Mouse (Mus musculus) kidney, postnatal 0 days (tissue): Measurements from ENCODE around the gene Dhx16. TPM values are rescaled to one million over a fixed set of nuclear protein-coding genes. Genes with fewer than 3 reads are reported as not detected.

Experiments used
- ATAC-seq: fragments of 200-750 bp; cut with Nextera tagmentation; replicated peaks from 2 replicates; pipeline ENCODE4 v1.8.0; 2017; ENCODE audit warnings: low read depth, moderate number of reproducible peaks, moderate TSS enrichment, moderate library complexity; ENCODE audit not compliant: low FRiP score
- DNase-seq: peaks from one replicate; pipeline ENCODE4 v3.0.0-alpha.2; 2016; ENCODE audit warnings: low spot score
- H3K27ac ChIP-seq: fragments of 300-500 bp; sonication (generic); 2 replicates; pipeline ENCODE4 v1.5.1; 2014; ENCODE audit warnings: mild to moderate bottlenecking
- H3K27me3 ChIP-seq: fragments of 300-500 bp; sonication (generic); 2 replicates; pipeline ENCODE4 v1.6.1; 2014; ENCODE audit warnings: low read length, mixed read lengths; ENCODE audit not compliant: insufficient read depth
- H3K36me3 ChIP-seq: fragments of 300-500 bp; sonication (generic); 2 replicates; pipeline ENCODE4 v1.6.1; 2014; ENCODE audit warnings: low read length, mixed read lengths; ENCODE audit not compliant: insufficient read depth
- H3K4me1 ChIP-seq: fragments of 300-500 bp; sonication (generic); replicated peaks from 2 replicates; pipeline ENCODE4 v1.6.1; 2014; ENCODE audit warnings: antibody characterized with exemption, low read length, mixed read lengths; ENCODE audit not compliant: insufficient read depth
- H3K4me2 ChIP-seq: fragments of 300-500 bp; sonication (generic); 2 replicates; pipeline ENCODE4 v1.6.1; 2014; ENCODE audit warnings: mild to moderate bottlenecking, low read length, moderate library complexity, mixed read lengths
- H3K4me3 ChIP-seq: fragments of 300-500 bp; sonication (generic); replicated peaks from 2 replicates; pipeline ENCODE4 v1.5.1; 2014; ENCODE audit warnings: low read depth, low read length
- H3K9ac ChIP-seq: fragments of 300-500 bp; sonication (generic); 2 replicates; pipeline ENCODE4 v1.6.1; 2014; ENCODE audit warnings: low read depth, low read length
- H3K9me3 ChIP-seq: fragments of 300-500 bp; sonication (generic); replicated peaks from 2 replicates; pipeline ENCODE4 v1.6.1; 2016; ENCODE audit warnings: low read length, inconsistent platforms, mixed read lengths
- CTCF ChIP-seq: IDR thresholded peaks from 2 replicates; pipeline ENCODE4 v1.5.1; 2016; ENCODE audit warnings: antibody characterized with exemption, low read depth, mild to moderate bottlenecking, moderate library complexity
- WGBS: fragments of 180-500 bp; shearing (Covaris S2); extraction: QIAGEN DNeasy Blood & Tissue Kit; methylation state at CpG from one replicate; pipeline ENCODE4 v1.1.7; 2014; 5-methylcytosine and 5-hydroxymethylcytosine counted together
- polyA plus RNA-seq: library from polyadenylated mRNA; unstranded; fragments of >200 nt; fragmentation: Nextera tagmentation; extraction: Ambion mirVana; gene quantifications from 2 replicates; pipeline ENCODE4 v1.2.1, GENCODE M21; 2015

The Dhx16 gene
- polyA plus RNA-seq, 1 experiment from 2014 or later: 29.2 TPM

DNA sequence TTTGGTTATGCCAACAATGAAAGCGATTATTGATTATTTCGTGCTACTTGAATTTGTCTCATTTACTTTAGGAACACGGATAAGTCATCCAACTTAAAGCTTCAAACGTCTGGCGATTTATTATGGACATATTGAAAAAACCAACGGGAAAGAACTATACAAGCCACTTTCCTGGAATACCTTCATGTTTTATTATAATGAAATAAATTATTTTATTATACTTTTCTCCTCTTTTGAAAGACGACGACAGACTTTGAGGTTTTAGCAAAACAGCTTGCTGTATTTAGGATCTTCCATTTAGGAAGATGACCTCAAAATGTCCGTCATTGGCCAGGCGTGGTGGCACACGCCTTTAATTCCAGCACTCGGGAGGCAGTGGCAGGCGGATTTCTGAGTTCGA, 39.1 kb upstream of the Dhx16 start:
- ATAC-seq (no peak), DNase-seq (no peak)
- Histone ChIP-seq H3K4me3 (peak overlapping the region; percentile 42), H3K9ac (peak overlapping the region; percentile 2; the same call in 1 of the 2 replicates), H3K27ac (peak overlapping the region; percentile 8; the same call in 1 of the 2 replicates), H3K4me2 (peak overlapping the region; percentile 55), H3K27me3 (no peaks in the 10 kb centered on the region), H3K9me3 (no peaks in the 10 kb centered on the region), H3K4me1 (peaks cover 4% of the 10 kb centered on the region; the same call in 1 of the 2 replicates), H3K36me3 (peaks cover 9% of the 10 kb centered on the region)
- no peak for TF ChIP-seq CTCF
- 51% methylated on average over 14 of the region's 14 CpGs for WGBS

DNA sequence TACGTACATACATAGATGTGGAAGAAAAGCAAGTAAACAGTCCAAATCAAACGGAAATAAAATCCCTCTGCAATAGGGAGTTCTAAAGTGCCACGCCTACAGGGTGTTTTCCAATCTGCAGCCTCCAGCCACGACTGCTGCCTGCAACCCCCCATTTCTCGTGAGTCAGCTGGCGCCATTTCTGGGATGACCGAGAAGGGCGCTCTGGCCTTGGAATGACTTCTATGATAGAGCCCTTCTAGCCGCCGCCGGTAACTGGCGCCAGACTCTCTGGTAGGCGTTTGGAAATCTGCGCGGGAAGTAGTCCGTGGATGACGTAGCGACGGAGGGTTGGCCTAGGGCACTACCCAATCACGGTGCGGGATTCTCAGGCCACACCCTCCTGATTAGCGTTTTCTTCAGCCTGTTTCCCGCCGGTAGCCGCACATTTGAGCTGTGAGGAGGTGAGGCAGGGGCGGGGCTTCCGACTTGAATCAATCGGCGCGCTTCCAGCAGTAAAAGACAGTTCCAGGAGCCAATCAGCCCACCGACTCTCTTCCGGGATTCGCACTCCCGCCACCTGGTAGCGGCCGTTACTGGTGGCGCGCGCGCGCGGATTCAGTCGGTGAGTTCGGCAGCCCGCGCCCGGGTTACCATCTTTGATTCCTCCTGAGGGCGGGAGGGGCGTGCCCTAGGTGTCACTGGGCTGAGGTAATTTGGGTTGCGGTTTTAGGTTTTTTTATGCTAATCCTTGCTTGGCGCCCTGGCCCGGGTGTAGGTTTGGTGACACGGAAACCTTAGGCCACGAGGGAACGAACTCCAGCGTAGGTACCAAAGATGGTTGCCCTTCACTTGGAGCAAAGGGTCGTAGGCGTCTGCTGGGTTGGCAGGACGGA, 38.3 kb upstream of the Dhx16 start, which contains the start of gene Mdc1:
TSS of gene Mdc1 (plus strand) at position 440 of the 875 bp plus-strand sequence.
- Histone ChIP-seq H3K4me1 (0 out of 2 replicates have a peak, but pooled peaks cover 4% of the 10 kb centered on the region), H3K9me3 (no peaks in the 10 kb centered on the region), H3K27me3 (no peaks in the 10 kb centered on the region), H3K36me3 (peaks cover 3% of the 10 kb centered on the region; the same call in 1 of the 2 replicates), H3K4me3 (peak within 1 kb of the TSS; percentile 42), H3K4me2 (peak within 1 kb of the TSS; percentile 55), H3K9ac (peak within 1 kb of the TSS; percentile 19), H3K27ac (peak within 1 kb of the TSS; percentile 33; the same call in 1 of the 2 replicates)
- peak; percentile 47 for TF ChIP-seq CTCF
- peak; percentile 95 for ATAC-seq
- under 1% methylated on average over 59 of the region's 59 CpGs for WGBS
- peak; percentile 100 for DNase-seq

DNA sequence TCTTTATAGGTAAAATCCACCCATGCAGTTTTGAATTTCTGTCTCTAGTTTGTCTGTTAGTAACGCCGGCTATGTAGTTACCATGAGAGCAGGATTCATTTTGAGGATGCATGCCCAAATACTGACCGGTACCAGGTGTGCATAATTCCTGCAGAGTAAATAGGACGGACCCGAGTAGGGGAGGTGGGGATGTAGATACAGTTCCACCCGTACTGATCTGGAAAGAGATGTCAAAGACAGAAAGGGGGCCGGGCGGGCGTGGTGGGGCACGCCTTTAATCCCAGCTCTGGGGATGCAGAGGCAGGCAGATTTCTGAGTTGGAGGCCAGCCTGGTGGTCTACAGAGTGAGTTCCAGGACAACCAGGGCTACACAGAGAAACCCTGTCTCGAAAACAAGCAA, 37.6 kb upstream of the Dhx16 start:
- DNase-seq (no peak), ATAC-seq (no peak)
- H3K4me2 ChIP-seq: peak overlapping the region; percentile 55
- H3K27ac ChIP-seq: peak overlapping the region; percentile 33; the same call in 1 of the 2 replicates
- peak overlapping the region; percentile 19 for H3K9ac ChIP-seq
- H3K27me3 ChIP-seq: no peaks in the 10 kb centered on the region
- 12% methylated on average over 11 of the region's 11 CpGs for WGBS
- 0 out of 2 replicates have a peak, but pooled peaks cover 4% of the 10 kb centered on the region for H3K4me1 ChIP-seq
- H3K4me3 ChIP-seq: peak overlapping the region; percentile 42
- no peak for TF ChIP-seq CTCF
- H3K9me3 ChIP-seq: no peaks in the 10 kb centered on the region
- peaks cover 3% of the 10 kb centered on the region; the same call in 1 of the 2 replicates for H3K36me3 ChIP-seq

DNA sequence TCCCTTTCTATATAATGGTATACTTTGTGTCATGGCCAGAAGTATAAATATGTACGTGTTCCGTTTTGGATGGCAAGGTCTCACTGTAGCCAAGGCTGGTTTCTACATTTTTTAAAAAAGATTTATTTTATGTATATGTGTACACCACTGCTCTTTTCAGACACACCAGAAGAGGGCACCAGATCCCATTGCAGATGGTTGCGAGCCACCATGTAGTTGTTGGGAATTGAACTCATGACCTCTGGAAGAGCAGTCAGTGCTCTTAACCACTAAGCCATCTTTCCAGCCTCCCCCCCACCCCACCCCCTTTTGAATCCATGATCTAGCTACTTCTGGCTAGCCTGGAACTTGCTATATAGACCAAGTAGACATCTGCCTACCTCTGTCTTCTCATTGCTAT, 36.1 kb upstream of the Dhx16 start:
- no peak overlapping the region for H3K27ac ChIP-seq
- ATAC-seq: no peak
- peak; percentile 46 for TF ChIP-seq CTCF
- no peaks in the 10 kb centered on the region for H3K9me3 ChIP-seq
- H3K27me3 ChIP-seq: no peaks in the 10 kb centered on the region
- no peak for DNase-seq
- H3K4me3 ChIP-seq: no peak overlapping the region
- 87% methylated on average over 3 of the region's 3 CpGs for WGBS
- peaks cover 12% of the 10 kb centered on the region; the same call in 1 of the 2 replicates for H3K36me3 ChIP-seq
- H3K4me2 ChIP-seq: no peak overlapping the region
- H3K4me1 ChIP-seq: 0 out of 2 replicates have a peak, but pooled peaks cover 4% of the 10 kb centered on the region
- no peak overlapping the region for H3K9ac ChIP-seq

DNA sequence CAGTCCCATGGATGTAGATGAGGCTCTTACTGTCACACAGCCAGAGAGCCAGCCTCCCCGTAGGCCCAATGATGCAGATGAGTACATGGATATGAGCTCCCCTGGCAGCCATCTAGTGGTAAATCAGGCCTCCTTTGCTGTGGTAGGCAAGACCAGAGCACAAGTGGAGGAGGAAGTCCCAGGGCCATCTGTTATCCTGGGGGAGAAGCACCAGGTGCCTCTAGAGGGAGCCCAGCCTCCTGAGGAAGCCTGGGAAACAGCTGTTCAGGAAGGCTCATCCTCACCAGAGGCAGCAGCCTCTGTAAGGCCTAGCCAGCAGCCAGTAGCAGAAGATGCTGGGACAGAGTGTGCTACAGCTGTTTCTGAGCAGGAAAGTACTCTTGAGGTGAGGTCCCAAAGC, 31.5 kb upstream of the Dhx16 start:
- Histone ChIP-seq H3K4me2 (no peak overlapping the region), H3K36me3 (peaks cover 41% of the 10 kb centered on the region), H3K9me3 (no peaks in the 10 kb centered on the region), H3K27me3 (no peaks in the 10 kb centered on the region), H3K9ac (no peak overlapping the region), H3K4me1 (no peaks in the 10 kb centered on the region), H3K4me3 (no peak overlapping the region), H3K27ac (no peak overlapping the region; the same call in 1 of the 2 replicates)
- DNase-seq: peak; percentile 49
- 53% methylated on average over 1 of the region's 1 CpGs for WGBS
- ATAC-seq: 0 out of 2 replicates have a peak, but pooled peaks have one; percentile 35
- TF ChIP-seq CTCF: peak; percentile 52

DNA sequence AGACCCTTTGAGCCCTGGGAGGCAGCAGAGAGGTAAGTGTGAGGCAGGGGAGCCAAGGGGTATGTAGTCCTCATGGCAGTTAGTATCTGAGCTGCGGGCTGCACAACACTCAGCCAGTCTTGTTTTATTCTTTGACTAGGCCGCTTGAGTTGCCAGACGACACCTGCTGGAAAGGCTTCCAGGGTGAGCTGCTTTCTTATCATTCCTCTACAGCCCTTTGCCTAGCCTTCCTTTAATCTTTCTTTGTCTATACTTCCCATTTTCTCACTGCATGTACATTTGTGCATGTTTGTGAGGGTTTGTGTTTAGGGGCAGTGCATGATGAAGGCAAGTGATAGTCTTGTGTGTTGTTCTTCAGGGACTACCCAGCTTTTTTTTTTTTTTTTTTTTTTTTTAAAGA, 28.6 kb upstream of the Dhx16 start:
- TF ChIP-seq CTCF: no peak
- H3K9me3 ChIP-seq: no peaks in the 10 kb centered on the region
- H3K4me1 ChIP-seq: no peaks in the 10 kb centered on the region
- 93% methylated on average over 3 of the region's 3 CpGs for WGBS
- H3K4me2 ChIP-seq: no peak overlapping the region
- ATAC-seq (no peak), DNase-seq (no peak)
- no peak overlapping the region for H3K4me3 ChIP-seq
- H3K9ac ChIP-seq: no peak overlapping the region
- H3K27me3 ChIP-seq: no peaks in the 10 kb centered on the region
- H3K36me3 ChIP-seq: peaks cover 47% of the 10 kb centered on the region
- H3K27ac ChIP-seq: no peak overlapping the region
